Mouse (Mus musculus): Measurements from ENCODE around the gene Gpr83. TPM values are rescaled to one million over a fixed set of nuclear protein-coding genes. Genes with fewer than 3 reads are reported as not detected.
A peak's percentile ranks its signal among the peaks of the same experiment; 100 is the strongest.

Gene Gpr83
- polyA plus RNA-seq, 1 experiment from 2014 or later, result 3.0 TPM

DNA sequence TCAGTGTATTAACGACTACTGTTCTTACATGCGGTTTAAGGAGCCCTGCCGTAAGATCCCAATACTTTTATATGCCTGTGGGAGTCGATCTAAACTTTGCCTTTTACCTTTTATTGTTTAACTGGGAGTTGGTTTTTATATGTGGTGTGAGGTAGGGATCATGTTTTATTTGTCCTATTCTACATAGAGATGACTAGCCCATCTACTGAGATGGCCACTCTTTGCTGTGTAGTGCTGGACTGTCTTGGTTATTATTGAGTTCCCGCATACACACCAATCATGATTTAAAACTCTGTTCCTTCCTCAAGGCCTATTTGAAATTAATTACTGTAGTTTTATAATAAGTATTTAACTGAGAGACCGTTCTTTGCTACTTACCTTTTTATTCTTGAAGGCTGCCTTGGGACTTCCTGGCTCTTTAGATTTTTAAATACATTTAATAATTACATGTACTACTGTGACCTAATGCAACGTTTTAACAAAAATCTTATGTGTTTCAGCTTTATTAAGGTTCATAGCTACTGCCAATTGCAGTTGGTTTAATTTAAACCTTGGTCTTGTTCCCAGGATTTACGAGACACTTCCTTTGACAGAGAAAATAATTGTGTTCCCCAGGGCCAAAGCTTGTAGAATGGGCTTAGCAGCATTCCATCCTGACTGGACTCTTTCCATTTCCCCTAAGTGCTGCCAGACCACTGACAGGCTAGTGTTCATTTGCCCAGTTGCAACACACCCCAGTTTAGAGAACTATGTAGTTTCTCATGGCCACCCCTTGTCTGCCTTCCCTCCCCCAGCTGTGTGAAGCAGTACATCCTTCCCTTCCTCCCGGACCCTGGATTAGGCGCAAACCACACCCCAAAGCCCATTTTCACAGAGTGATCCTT is 17.9 kb upstream of the Gpr83 start:
- Histone ChIP-seq H3K36me3 (ENCODE audit: control insufficient read depth, insufficient read depth) (no peaks in the 10 kb centered on the region), H3K27me3 (ENCODE audit: control insufficient read depth, insufficient read depth, low read length) (no peaks in the 10 kb centered on the region), H3K9ac (ENCODE audit: low read length) (no peak overlapping the region), H3K27ac (ENCODE audit: low read length) (no peak overlapping the region), H3K4me1 (ENCODE audit: control insufficient read depth, insufficient read depth, low read length) (peaks cover 8% of the 10 kb centered on the region), H3K9me3 (replicated peaks; ENCODE audit: control insufficient read depth, low read length) (peaks cover 2% of the 10 kb centered on the region; the same call in 1 of the 2 replicates), H3K4me3 (ENCODE audit: low read length) (no peak overlapping the region), H3K4me2 (ENCODE audit: low read depth, low read length) (no peak overlapping the region)
- peak; percentile 47 for ATAC-seq (replicated peaks; ENCODE audit: extremely low read depth, insufficient read depth, low FRiP score)
- 74% methylated on average over 10 of the region's 10 CpGs for WGBS

DNA sequence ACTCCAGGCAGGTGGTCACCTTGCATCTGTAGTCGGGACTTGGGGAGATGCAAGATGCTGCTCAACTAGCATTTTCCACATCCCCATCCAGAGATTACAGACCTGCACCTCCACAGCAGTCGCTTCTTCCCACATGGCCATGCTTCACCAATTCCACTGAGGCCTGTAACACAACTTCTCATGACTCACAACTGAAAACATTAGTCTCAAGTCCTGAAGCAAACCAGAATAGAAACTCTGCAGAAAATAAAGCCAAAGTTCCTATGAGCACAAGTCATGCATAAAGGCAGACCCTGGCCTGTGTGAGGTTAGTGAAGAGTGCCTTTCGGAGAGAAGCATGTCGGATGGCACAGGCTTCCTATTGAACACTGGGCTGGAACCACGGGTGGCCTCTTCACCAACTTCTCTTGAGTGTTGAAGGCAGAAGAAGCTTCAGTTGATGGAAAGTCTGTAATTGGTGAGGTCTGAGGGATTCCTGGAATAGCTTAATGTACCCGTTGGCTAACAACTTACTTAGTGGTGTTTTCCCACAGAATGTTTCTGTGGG is 16.6 kb upstream of the Gpr83 start:
- Histone ChIP-seq H3K9ac (ENCODE audit: low read length) (no peak overlapping the region), H3K27ac (ENCODE audit: low read length) (no peak overlapping the region), H3K36me3 (ENCODE audit: control insufficient read depth, insufficient read depth) (no peaks in the 10 kb centered on the region), H3K4me1 (ENCODE audit: control insufficient read depth, insufficient read depth, low read length) (peaks cover 8% of the 10 kb centered on the region), H3K27me3 (ENCODE audit: control insufficient read depth, insufficient read depth, low read length) (no peaks in the 10 kb centered on the region), H3K4me2 (ENCODE audit: low read depth, low read length) (no peak overlapping the region), H3K4me3 (ENCODE audit: low read length) (no peak overlapping the region), H3K9me3 (replicated peaks; ENCODE audit: control insufficient read depth, low read length) (peaks cover 2% of the 10 kb centered on the region; the same call in 1 of the 2 replicates)
- ATAC-seq (replicated peaks; ENCODE audit: extremely low read depth, insufficient read depth, low FRiP score), result no peak
- 93% methylated on average over 6 of the region's 6 CpGs for WGBS

DNA sequence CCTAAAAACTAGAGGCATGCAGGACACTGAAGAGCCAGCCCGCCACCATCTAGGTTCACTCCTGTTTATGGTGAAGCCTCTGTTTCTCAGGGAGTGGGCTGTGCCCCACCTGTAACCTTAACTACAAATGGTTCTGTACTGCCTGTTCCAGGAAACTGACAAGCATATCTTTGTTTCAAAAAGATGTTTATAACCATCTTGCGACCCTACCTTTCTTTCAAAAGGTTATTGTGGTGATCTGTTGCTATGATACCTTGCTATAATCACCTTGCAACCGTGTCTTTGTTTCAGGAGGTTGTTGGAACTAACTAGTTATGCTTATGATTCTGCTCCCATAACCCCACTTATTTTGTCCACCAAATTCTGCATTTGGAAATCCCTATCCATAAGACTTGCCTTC is 16.1 kb upstream of the Gpr83 start:
- Histone ChIP-seq H3K36me3 (ENCODE audit: control insufficient read depth, insufficient read depth) (no peaks in the 10 kb centered on the region), H3K27me3 (ENCODE audit: control insufficient read depth, insufficient read depth, low read length) (no peaks in the 10 kb centered on the region), H3K9ac (ENCODE audit: low read length) (no peak overlapping the region), H3K4me2 (ENCODE audit: low read depth, low read length) (no peak overlapping the region), H3K27ac (ENCODE audit: low read length) (no peak overlapping the region), H3K9me3 (replicated peaks; ENCODE audit: control insufficient read depth, low read length) (peaks cover 2% of the 10 kb centered on the region; the same call in 1 of the 2 replicates), H3K4me3 (ENCODE audit: low read length) (no peak overlapping the region), H3K4me1 (ENCODE audit: control insufficient read depth, insufficient read depth, low read length) (peaks cover 8% of the 10 kb centered on the region)
- no peak for ATAC-seq (replicated peaks; ENCODE audit: extremely low read depth, insufficient read depth, low FRiP score)
- 86% methylated on average over 3 of the region's 3 CpGs for WGBS

DNA sequence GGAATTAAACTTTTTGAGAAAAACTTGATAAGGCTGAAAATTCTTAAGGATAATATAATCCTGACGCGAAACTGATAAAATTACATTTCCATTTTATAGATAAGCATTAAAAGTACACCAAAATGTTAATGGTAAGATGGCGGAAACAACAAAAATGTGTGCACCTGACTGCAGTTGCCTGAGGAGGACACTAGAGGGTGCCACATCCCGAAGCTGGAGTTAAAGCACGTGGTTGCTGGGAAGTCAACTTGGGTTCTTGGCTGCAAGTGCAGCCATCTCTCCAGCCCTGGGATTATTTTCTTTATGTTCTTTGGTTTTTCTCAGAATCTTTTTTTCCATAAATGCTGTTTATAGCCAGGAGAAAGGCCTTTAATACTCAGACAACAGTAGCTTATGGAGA is 13.6 kb upstream of the Gpr83 start:
- H3K4me3 ChIP-seq (ENCODE audit: low read length), result no peak overlapping the region
- 40% methylated on average over 5 of the region's 5 CpGs for WGBS
- H3K9me3 ChIP-seq (replicated peaks; ENCODE audit: control insufficient read depth, low read length), result peaks cover 2% of the 10 kb centered on the region; the same call in 1 of the 2 replicates
- no peak overlapping the region for H3K4me2 ChIP-seq (ENCODE audit: low read depth, low read length)
- H3K4me1 ChIP-seq (ENCODE audit: control insufficient read depth, insufficient read depth, low read length), result peaks cover 3% of the 10 kb centered on the region; the same call in 1 of the 2 replicates
- H3K27ac ChIP-seq (ENCODE audit: low read length), result no peak overlapping the region
- H3K36me3 ChIP-seq (ENCODE audit: control insufficient read depth, insufficient read depth), result no peaks in the 10 kb centered on the region
- no peaks in the 10 kb centered on the region for H3K27me3 ChIP-seq (ENCODE audit: control insufficient read depth, insufficient read depth, low read length)
- no peak for ATAC-seq (replicated peaks; ENCODE audit: extremely low read depth, insufficient read depth, low FRiP score)
- H3K9ac ChIP-seq (ENCODE audit: low read length), result no peak overlapping the region

DNA sequence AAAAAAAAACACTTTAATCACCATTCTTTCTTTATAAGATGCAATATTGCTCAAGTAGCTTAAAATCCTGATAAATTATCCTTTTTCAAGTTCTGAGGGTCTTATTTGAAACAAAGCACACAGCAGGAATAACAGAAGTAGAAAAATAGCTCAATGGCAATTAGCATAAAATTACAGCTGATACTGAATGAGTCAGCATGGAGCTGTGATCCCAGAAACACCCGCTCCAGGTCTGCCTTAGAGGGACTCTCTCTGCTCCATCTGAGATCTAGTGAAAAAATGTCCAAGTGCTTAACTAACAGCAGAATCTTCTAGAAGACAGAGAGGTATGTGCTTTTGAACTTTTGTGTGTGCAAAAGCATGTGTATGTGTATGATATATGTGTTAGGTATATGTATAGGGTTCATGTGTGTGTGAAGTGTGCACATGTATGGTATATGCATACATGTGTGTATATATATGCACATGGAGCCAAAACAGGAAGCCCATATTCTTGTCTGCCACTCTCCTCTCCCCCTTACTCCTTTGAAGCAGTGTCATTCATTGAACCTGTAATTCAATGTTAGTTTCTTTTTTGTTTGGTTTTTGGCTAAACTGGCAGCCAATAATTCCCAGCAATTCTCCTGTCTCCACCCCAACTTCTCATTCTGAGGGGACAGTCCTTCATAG is 11.6 kb upstream of the Gpr83 start:
- H3K36me3 ChIP-seq (ENCODE audit: control insufficient read depth, insufficient read depth), result no peaks in the 10 kb centered on the region
- no peaks in the 10 kb centered on the region for H3K27me3 ChIP-seq (ENCODE audit: control insufficient read depth, insufficient read depth, low read length)
- no peak overlapping the region for H3K4me3 ChIP-seq (ENCODE audit: low read length)
- no peak overlapping the region for H3K27ac ChIP-seq (ENCODE audit: low read length)
- H3K9me3 ChIP-seq (replicated peaks; ENCODE audit: control insufficient read depth, low read length), result peaks cover 2% of the 10 kb centered on the region; the same call in 1 of the 2 replicates
- H3K4me1 ChIP-seq (ENCODE audit: control insufficient read depth, insufficient read depth, low read length), result no peaks in the 10 kb centered on the region
- H3K9ac ChIP-seq (ENCODE audit: low read length), result no peak overlapping the region
- ATAC-seq (replicated peaks; ENCODE audit: extremely low read depth, insufficient read depth, low FRiP score), result no peak
- 67% methylated on average over 1 of the region's 1 CpGs for WGBS
- no peak overlapping the region for H3K4me2 ChIP-seq (ENCODE audit: low read depth, low read length)

DNA sequence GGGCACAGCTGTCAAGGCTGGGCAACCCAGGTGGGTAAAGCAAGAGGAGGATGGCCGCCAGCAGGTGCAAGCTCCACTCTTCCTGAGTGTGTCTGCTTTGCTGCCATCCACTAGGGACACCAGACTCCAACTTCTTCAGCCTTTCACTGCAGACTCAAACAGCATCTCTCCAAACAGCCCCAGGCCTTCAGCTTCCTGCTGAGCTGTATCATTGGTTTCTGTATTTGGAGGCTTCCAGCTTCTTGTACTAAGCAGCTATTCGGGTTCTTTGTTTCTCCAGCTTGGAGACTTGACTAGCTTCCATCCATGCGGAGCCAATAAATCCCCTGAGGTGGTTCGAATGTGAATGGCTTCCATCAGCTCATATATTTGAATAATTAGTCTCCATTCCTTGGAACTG is 5.4 kb upstream of the Gpr83 start:
- H3K4me2 ChIP-seq (ENCODE audit: low read depth, low read length), result no peak overlapping the region
- no peak overlapping the region; the same call in 1 of the 2 replicates for H3K27ac ChIP-seq (ENCODE audit: low read length)
- H3K27me3 ChIP-seq (ENCODE audit: control insufficient read depth, insufficient read depth, low read length), result peaks cover 23% of the 10 kb centered on the region
- H3K36me3 ChIP-seq (ENCODE audit: control insufficient read depth, insufficient read depth), result no peaks in the 10 kb centered on the region
- H3K4me3 ChIP-seq (ENCODE audit: low read length), result no peak overlapping the region
- peaks cover 1% of the 10 kb centered on the region; the same call in 1 of the 2 replicates for H3K4me1 ChIP-seq (ENCODE audit: control insufficient read depth, insufficient read depth, low read length)
- H3K9ac ChIP-seq (ENCODE audit: low read length), result no peak overlapping the region
- no peaks in the 10 kb centered on the region for H3K9me3 ChIP-seq (replicated peaks; ENCODE audit: control insufficient read depth, low read length)
- ATAC-seq (replicated peaks; ENCODE audit: extremely low read depth, insufficient read depth, low FRiP score), result no peak
- WGBS, result 68% methylated on average over 4 of the region's 4 CpGs

DNA sequence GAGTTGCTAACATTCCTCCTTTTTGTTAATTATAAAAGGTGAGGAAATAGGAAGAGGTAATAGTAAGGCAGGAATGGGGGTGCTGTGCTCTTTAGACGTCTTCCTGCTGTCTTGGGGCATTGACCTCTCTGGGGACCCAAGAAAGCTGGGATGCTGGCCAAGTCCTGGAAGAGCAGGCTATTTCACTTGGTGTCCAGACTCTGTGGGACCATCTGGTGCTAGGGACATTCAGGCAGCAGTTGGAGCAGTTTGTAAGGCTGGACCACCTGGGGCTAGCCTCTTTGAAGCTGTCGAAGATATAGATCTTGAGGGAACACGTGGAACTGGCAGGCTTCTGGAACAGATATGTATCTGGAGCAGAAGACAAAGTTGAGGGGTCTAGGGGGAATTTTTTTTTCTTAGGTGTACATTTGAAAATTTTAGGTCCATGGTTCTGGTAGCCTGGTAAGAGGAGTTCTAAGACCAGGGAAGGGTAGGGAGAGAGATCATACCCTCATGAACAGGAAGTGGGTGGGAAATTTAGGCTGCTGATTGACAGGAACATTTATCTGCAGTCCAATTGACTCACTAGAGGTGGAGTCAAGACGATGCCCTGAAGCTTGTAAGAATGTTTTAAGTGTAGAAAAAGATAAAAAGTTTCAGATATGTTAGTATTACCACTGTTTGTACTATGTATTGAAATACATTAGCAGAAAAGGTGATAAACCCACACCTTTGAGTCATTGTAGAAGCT is 2.9 kb upstream of the Gpr83 start:
- no peak overlapping the region for H3K9ac ChIP-seq (ENCODE audit: low read length)
- ATAC-seq (replicated peaks; ENCODE audit: extremely low read depth, insufficient read depth, low FRiP score), result no peak
- H3K4me1 ChIP-seq (ENCODE audit: control insufficient read depth, insufficient read depth, low read length), result peaks cover 3% of the 10 kb centered on the region; the same call in 1 of the 2 replicates
- H3K27me3 ChIP-seq (ENCODE audit: control insufficient read depth, insufficient read depth, low read length), result peaks cover 45% of the 10 kb centered on the region
- no peak overlapping the region for H3K4me2 ChIP-seq (ENCODE audit: low read depth, low read length)
- H3K27ac ChIP-seq (ENCODE audit: low read length), result no peak overlapping the region
- no peaks in the 10 kb centered on the region for H3K36me3 ChIP-seq (ENCODE audit: control insufficient read depth, insufficient read depth)
- 41% methylated on average over 4 of the region's 4 CpGs for WGBS
- no peaks in the 10 kb centered on the region for H3K9me3 ChIP-seq (replicated peaks; ENCODE audit: control insufficient read depth, low read length)
- H3K4me3 ChIP-seq (ENCODE audit: low read length), result no peak overlapping the region

DNA sequence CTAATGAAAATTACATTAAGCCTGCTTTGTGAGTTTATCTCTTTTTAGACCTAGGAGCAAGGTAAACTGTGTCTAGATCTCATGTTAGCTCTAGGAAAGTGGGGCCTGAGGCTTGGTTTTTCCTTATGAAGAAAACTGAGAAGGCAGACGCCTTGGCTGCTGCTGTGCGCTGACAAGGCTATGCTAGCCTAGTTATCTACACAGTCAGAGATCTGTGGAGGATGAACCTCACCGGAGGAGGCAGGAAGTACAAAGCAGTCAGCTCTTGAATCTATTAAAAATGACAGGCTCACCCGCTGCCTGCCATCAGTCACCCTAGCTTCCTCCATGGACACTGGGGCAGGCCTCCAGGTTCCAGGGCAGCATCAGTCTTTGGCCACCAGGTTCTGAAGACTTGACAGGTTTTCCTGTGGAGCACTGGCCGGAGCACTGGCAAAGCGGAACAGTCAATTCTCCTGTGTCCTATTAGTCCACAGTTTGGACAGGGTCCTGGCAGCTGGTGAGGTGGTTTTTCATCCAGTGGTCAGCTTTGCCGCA is 1.8 kb upstream of the Gpr83 start:
- Histone ChIP-seq H3K27me3 (ENCODE audit: control insufficient read depth, insufficient read depth, low read length) (peaks cover 55% of the 10 kb centered on the region), H3K27ac (ENCODE audit: low read length) (no peak overlapping the region), H3K9me3 (replicated peaks; ENCODE audit: control insufficient read depth, low read length) (no peaks in the 10 kb centered on the region), H3K36me3 (ENCODE audit: control insufficient read depth, insufficient read depth) (no peaks in the 10 kb centered on the region), H3K4me2 (ENCODE audit: low read depth, low read length) (no peak overlapping the region), H3K9ac (ENCODE audit: low read length) (no peak overlapping the region), H3K4me3 (ENCODE audit: low read length) (no peak overlapping the region), H3K4me1 (ENCODE audit: control insufficient read depth, insufficient read depth, low read length) (peaks cover 3% of the 10 kb centered on the region; the same call in 1 of the 2 replicates)
- no peak for ATAC-seq (replicated peaks; ENCODE audit: extremely low read depth, insufficient read depth, low FRiP score)
- 58% methylated on average over 7 of the region's 7 CpGs for WGBS
